Mouse (Mus musculus) C2C12 (cell line): Measurements from ENCODE around the gene Nuak2.

Experiments
- CTCF ChIP-seq: IDR thresholded peaks from one replicate; pipeline ENCODE4 v1.5.1; 2011; ENCODE audit not compliant: control insufficient read depth, insufficient read depth, insufficient read length
- FOSL1 ChIP-seq: IDR thresholded peaks from one replicate; pipeline ENCODE4 v1.8.0; 2011; ENCODE audit warnings: mild to moderate bottlenecking, low read length; ENCODE audit not compliant: poor library complexity, insufficient read depth, severe bottlenecking
- MAX ChIP-seq: IDR thresholded peaks from one replicate; pipeline ENCODE4 v1.6.1; 2011; ENCODE audit warnings: mild to moderate bottlenecking, control low read depth
- MYOG ChIP-seq: IDR thresholded peaks from one replicate; pipeline ENCODE4 v1.6.1; 2011; ENCODE audit not compliant: control insufficient read depth, insufficient read length; ENCODE audit errors: extremely low read depth
- USF1 ChIP-seq: IDR thresholded peaks from one replicate; pipeline ENCODE4 v1.6.1; 2011; ENCODE audit warnings: low read depth, mild to moderate bottlenecking, control low read depth, moderate library complexity

GRCm38 (mm10) chr1:132343191-132343590 lies 27.3 kb downstream of the Nuak2 start:
- TF ChIP-seq MYOG = no peak
- TF ChIP-seq CTCF = no peak
- no peak for TF ChIP-seq MAX
- no peak for TF ChIP-seq FOSL1
- TF ChIP-seq USF1 = no peak
